Mouse (Mus musculus) lung, embryonic 15.5 days (tissue): ENCODE measurements around the gene Slc10a6. TPM values are rescaled to one million over a fixed set of nuclear protein-coding genes. Genes with fewer than 3 reads are reported as not detected.
A peak's percentile ranks its signal among the peaks of the same experiment; 100 is the strongest.

ENCODE experiments used
- ATAC-seq: fragments of 200-750 bp; cut with Nextera tagmentation; 2 replicates; pipeline ENCODE4 v1.8.0; 2017; ENCODE audit warnings: moderate number of reproducible peaks, borderline replicate concordance; ENCODE audit not compliant: low FRiP score, low TSS enrichment; ENCODE audit errors: extremely low read depth
- H3K27ac ChIP-seq: fragments of 300-500 bp; sonication (generic); 2 replicates; pipeline ENCODE4 v1.5.1; 2015; ENCODE audit warnings: moderate library complexity, mild to moderate bottlenecking, inconsistent platforms
- H3K27me3 ChIP-seq: fragments of 300-500 bp; sonication (generic); 2 replicates; pipeline ENCODE4 v1.6.1; 2015; ENCODE audit warnings: inconsistent platforms
- H3K36me3 ChIP-seq: fragments of 300-500 bp; sonication (generic); 2 replicates; pipeline ENCODE4 v1.6.1; 2015; ENCODE audit warnings: inconsistent platforms
- H3K4me1 ChIP-seq: fragments of 300-500 bp; sonication (generic); 2 replicates; pipeline ENCODE4 v1.6.1; 2015; ENCODE audit warnings: inconsistent platforms
- H3K4me2 ChIP-seq: fragments of 300-500 bp; sonication (generic); 2 replicates; pipeline ENCODE4 v1.6.1; 2015; ENCODE audit warnings: inconsistent platforms, mild to moderate bottlenecking, moderate library complexity
- H3K4me3 ChIP-seq: fragments of 300-500 bp; sonication (generic); 2 replicates; pipeline ENCODE4 v1.5.1; 2015; ENCODE audit warnings: mild to moderate bottlenecking, inconsistent platforms
- H3K9ac ChIP-seq: fragments of 300-500 bp; sonication (generic); 2 replicates; pipeline ENCODE4 v1.6.1; 2015; ENCODE audit warnings: inconsistent platforms
- H3K9me3 ChIP-seq: fragments of 300-500 bp; sonication (generic); 2 replicates; pipeline ENCODE4 v1.6.1; 2016; ENCODE audit warnings: inconsistent platforms
- WGBS: fragments of 180-500 bp; shearing (Covaris S2); methylation state at CpG from one replicate; pipeline ENCODE4 v1.1.7; 2015; 5-methylcytosine and 5-hydroxymethylcytosine counted together
- polyA plus RNA-seq: library from polyadenylated mRNA; unstranded; fragments of >200 nt; fragmentation: Nextera tagmentation; extraction: Ambion mirVana; gene quantifications from 2 replicates; pipeline ENCODE4 v1.2.1, GENCODE M21; 2015

The Slc10a6 gene
- polyA plus RNA-seq, 1 experiment from 2014 or later: 1.5 TPM

DNA sequence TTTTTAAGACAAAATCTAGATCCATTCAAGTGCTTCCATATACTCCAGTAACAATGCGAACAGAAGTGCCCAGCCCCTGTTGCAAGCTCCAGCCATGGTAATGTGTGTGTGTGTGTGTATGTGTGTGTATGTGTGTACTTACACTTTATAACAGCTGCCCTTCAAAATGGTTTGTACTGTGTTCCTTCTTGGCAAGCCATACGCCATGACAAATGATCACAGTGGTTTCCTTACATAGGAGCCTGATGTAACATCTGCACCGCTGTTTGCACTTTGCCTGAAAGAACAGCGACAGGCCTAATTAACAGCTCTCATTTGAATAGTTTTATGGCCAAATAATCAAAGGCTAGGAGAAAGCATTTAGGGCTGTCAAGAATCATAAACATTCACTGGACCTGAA lies 25.6 kb upstream of the Slc10a6 start:
- ATAC-seq: no peak
- no peaks in the 10 kb centered on the region for H3K9me3 ChIP-seq
- no peak overlapping the region for H3K27ac ChIP-seq
- peaks cover 6% of the 10 kb centered on the region for H3K4me1 ChIP-seq
- no peaks in the 10 kb centered on the region for H3K36me3 ChIP-seq
- H3K4me3 ChIP-seq: peak overlapping the region; percentile 62; the same call in 1 of the 2 replicates
- no peaks in the 10 kb centered on the region for H3K27me3 ChIP-seq
- peak overlapping the region; percentile 99 for H3K4me2 ChIP-seq
- WGBS: 64% methylated on average over 4 of the region's 4 CpGs
- H3K9ac ChIP-seq: no peak overlapping the region

GRCm38 (mm10) chr5:103654225-103654624 lies 25.0 kb upstream of the Slc10a6 start:
- no peaks in the 10 kb centered on the region for H3K27me3 ChIP-seq
- no peaks in the 10 kb centered on the region for H3K9me3 ChIP-seq
- ATAC-seq: no peak
- H3K27ac ChIP-seq: no peak overlapping the region
- peaks cover 6% of the 10 kb centered on the region for H3K4me1 ChIP-seq
- no peaks in the 10 kb centered on the region for H3K36me3 ChIP-seq
- H3K9ac ChIP-seq: no peak overlapping the region
- no peak overlapping the region for H3K4me2 ChIP-seq
- no peak overlapping the region for H3K4me3 ChIP-seq
- WGBS: 36% methylated on average over 6 of the region's 6 CpGs

- Histone ChIP-seq H3K36me3 (no peaks in the 10 kb centered on the region), H3K4me3 (no peak overlapping the region), H3K9me3 (no peaks in the 10 kb centered on the region), H3K27me3 (no peaks in the 10 kb centered on the region), H3K9ac (no peak overlapping the region), H3K4me1 (no peaks in the 10 kb centered on the region), H3K27ac (no peak overlapping the region), H3K4me2 (no peak overlapping the region)
- 71% methylated on average over 3 of the region's 3 CpGs for WGBS
- no peak for ATAC-seq
These were observed 18.1 kb upstream of the Slc10a6 start for GRCm38 (mm10) chr5:103647320-103647719.

DNA sequence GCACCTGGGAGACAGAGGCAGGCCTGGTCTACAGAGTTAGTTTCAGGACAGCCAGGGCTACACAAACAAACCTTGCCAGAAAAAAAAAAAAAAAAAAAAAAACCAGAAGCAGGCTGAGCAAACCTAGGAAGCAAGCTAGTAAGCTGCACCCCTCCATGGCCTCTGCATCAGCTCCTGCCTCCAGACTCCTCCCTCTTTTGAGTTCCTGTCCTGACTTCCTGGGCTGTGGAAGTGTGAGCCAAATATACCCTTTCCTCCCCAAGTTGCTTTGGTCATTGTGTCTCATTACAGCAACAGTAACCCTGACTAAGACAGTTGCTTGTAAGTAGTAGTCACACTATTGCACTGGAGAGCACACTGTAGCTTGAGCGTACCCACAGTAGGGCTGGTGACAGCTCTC lies 15.0 kb upstream of the Slc10a6 start:
- no peaks in the 10 kb centered on the region for H3K4me1 ChIP-seq
- 94% methylated on average over 1 of the region's 1 CpGs for WGBS
- ATAC-seq: no peak

GRCm38 (mm10) chr5:103637162-103637561 lies 8.0 kb upstream of the Slc10a6 start:
- Histone ChIP-seq H3K4me3 (no peak overlapping the region), H3K9ac (no peak overlapping the region), H3K9me3 (no peaks in the 10 kb centered on the region), H3K4me2 (no peak overlapping the region), H3K27ac (no peak overlapping the region), H3K36me3 (no peaks in the 10 kb centered on the region), H3K27me3 (no peaks in the 10 kb centered on the region), H3K4me1 (no peaks in the 10 kb centered on the region)
- no peak for ATAC-seq
- 69% methylated on average over 2 of the region's 2 CpGs for WGBS

More for the DNA sequence above, 15.0 kb upstream of the Slc10a6 start:
- H3K9ac ChIP-seq: no peak overlapping the region
- no peak overlapping the region for H3K27ac ChIP-seq
- no peaks in the 10 kb centered on the region for H3K9me3 ChIP-seq
- H3K4me3 ChIP-seq: no peak overlapping the region
- H3K27me3 ChIP-seq: no peaks in the 10 kb centered on the region
- H3K36me3 ChIP-seq: no peaks in the 10 kb centered on the region
- H3K4me2 ChIP-seq: no peak overlapping the region

GRCm38 (mm10) chr5:103629854-103630580 lies 814 bp upstream of the Slc10a6 start:
- no peak overlapping the region for H3K4me3 ChIP-seq
- H3K9ac ChIP-seq: no peak overlapping the region
- WGBS: 54% methylated on average over 9 of the region's 9 CpGs
- peak overlapping the region; percentile 90 for H3K27ac ChIP-seq
- H3K27me3 ChIP-seq: no peaks in the 10 kb centered on the region
- peaks cover 19% of the 10 kb centered on the region for H3K4me1 ChIP-seq
- no peaks in the 10 kb centered on the region for H3K9me3 ChIP-seq
- H3K36me3 ChIP-seq: no peaks in the 10 kb centered on the region
- peak; percentile 55; the same call in 1 of the 2 replicates for ATAC-seq
- H3K4me2 ChIP-seq: no peak overlapping the region

DNA sequence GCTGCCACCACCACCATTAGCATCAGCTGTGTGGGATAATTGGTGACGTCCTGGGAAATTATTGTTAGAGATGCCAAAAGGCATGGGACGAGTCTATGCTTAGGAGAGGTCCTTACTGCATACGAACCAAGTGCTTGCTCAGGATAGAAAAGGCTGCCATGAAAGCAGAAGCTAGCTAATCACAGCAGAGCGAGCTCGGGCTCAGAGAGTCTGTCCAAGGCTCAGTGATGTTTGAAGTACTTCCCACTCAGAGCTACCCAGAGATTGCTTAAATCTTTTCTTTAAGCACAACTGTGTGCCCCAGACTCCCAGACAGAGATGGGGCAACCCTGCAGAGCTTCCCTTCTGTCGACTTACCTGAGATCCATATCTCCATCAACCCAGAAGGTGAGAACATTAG lies 704 bp downstream of the Slc10a6 start:
- H3K27me3 ChIP-seq: no peaks in the 10 kb centered on the region
- no peak overlapping the region for H3K4me3 ChIP-seq
- H3K36me3 ChIP-seq: no peaks in the 10 kb centered on the region
- peaks cover 29% of the 10 kb centered on the region for H3K4me1 ChIP-seq
- ATAC-seq: no peak
- peak overlapping the region; percentile 21; the same call in 1 of the 2 replicates for H3K4me2 ChIP-seq
- H3K9me3 ChIP-seq: no peaks in the 10 kb centered on the region
- WGBS: 74% methylated on average over 6 of the region's 6 CpGs
- H3K9ac ChIP-seq: no peak overlapping the region
- peak overlapping the region; percentile 90 for H3K27ac ChIP-seq

- Histone ChIP-seq H3K4me1 (peaks cover 51% of the 10 kb centered on the region), H3K27me3 (no peaks in the 10 kb centered on the region), H3K9me3 (no peaks in the 10 kb centered on the region), H3K27ac (no peak overlapping the region), H3K4me2 (no peak overlapping the region), H3K9ac (no peak overlapping the region), H3K36me3 (no peaks in the 10 kb centered on the region), H3K4me3 (no peak overlapping the region)
- WGBS: 83% methylated on average over 5 of the region's 5 CpGs
- no peak for ATAC-seq
These were observed 4.4 kb downstream of the Slc10a6 start for GRCm38 (mm10) chr5:103624831-103625230.

GRCm38 (mm10) chr5:103622321-103622720 lies 6.9 kb downstream of the Slc10a6 start:
- Histone ChIP-seq H3K36me3 (no peaks in the 10 kb centered on the region), H3K9me3 (no peaks in the 10 kb centered on the region), H3K4me1 (peaks cover 46% of the 10 kb centered on the region), H3K27me3 (no peaks in the 10 kb centered on the region), H3K4me3 (no peak overlapping the region), H3K27ac (peak overlapping the region; percentile 27; the same call in 1 of the 2 replicates), H3K4me2 (no peak overlapping the region), H3K9ac (no peak overlapping the region)
- no peak for ATAC-seq
- 57% methylated on average over 5 of the region's 5 CpGs for WGBS

GRCm38 (mm10) chr5:103620301-103620973 lies 8.8 kb downstream of the Slc10a6 start:
- Histone ChIP-seq H3K9me3 (no peaks in the 10 kb centered on the region), H3K27ac (peak overlapping the region; percentile 97), H3K4me2 (peak overlapping the region; percentile 28), H3K4me1 (peaks cover 46% of the 10 kb centered on the region), H3K27me3 (no peaks in the 10 kb centered on the region), H3K36me3 (no peaks in the 10 kb centered on the region), H3K9ac (no peak overlapping the region), H3K4me3 (no peak overlapping the region)
- WGBS: 19% methylated on average over 12 of the region's 12 CpGs
- ATAC-seq: peak; percentile 96

DNA sequence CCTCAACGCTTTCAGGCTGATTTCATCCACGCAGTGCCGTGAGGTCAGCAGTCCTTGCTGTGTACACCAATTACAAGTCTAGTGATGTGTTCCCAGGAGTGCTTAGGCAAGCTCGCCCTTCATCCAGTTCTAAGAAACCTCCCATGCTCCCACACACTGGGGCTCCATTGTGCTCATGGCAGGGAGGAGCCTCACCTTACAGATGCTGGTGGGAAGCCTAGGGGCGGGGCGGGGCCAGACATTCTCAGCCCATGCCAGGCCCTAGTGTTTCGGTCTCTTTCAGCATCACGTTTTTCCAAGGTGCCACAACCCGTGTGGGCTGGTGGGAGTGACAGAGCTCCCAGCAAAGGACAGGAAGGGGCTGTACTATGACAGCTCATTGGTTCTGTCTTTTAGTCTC lies 12.0 kb downstream of the Slc10a6 start:
- no peak overlapping the region for H3K4me3 ChIP-seq
- H3K9me3 ChIP-seq: no peaks in the 10 kb centered on the region
- ATAC-seq: no peak
- H3K27ac ChIP-seq: no peak overlapping the region
- H3K9ac ChIP-seq: no peak overlapping the region
- no peaks in the 10 kb centered on the region for H3K36me3 ChIP-seq
- H3K4me1 ChIP-seq: peaks cover 27% of the 10 kb centered on the region
- 70% methylated on average over 9 of the region's 9 CpGs for WGBS
- no peak overlapping the region for H3K4me2 ChIP-seq
- H3K27me3 ChIP-seq: no peaks in the 10 kb centered on the region

DNA sequence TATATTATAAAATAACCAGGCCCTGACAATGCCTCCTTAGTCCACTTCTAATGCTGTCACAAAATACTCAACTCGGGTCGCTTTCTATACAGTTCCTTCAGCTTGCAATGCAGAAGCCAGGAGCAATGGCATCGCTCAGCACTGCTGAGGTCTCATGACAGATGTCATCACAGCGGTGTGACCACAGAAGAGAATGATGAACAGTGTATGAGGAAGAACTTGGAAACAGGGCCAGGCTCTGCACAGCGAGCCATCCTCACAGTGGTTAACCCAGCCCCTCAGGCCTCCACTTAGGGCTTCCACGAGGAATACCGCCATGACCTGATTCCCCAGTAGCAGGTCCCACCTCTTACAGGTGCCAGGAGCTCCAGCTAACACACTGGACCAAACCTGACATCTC lies 14.8 kb downstream of the Slc10a6 start:
- ATAC-seq: no peak
- H3K4me1 ChIP-seq: peaks cover 7% of the 10 kb centered on the region
- H3K4me2 ChIP-seq: no peak overlapping the region
- H3K36me3 ChIP-seq: no peaks in the 10 kb centered on the region
- no peak overlapping the region; the same call in 1 of the 2 replicates for H3K27ac ChIP-seq
- H3K4me3 ChIP-seq: no peak overlapping the region
- whole genome bisulfite sequencing: 75% methylated on average over 7 of the region's 7 CpGs
- H3K9me3 ChIP-seq: no peaks in the 10 kb centered on the region
- H3K9ac ChIP-seq: no peak overlapping the region
- no peaks in the 10 kb centered on the region for H3K27me3 ChIP-seq
